Mouse (Mus musculus) heart, embryonic 16.5 days (tissue): Measurements from ENCODE around the gene Lypd8. TPM values are rescaled to one million over a fixed set of nuclear protein-coding genes. Genes with fewer than 3 reads are reported as not detected.

Source experiments
- ATAC-seq: fragments of 200-750 bp; cut with Nextera tagmentation; replicated peaks from 2 replicates; pipeline ENCODE4 v1.8.0; 2017; ENCODE audit warnings: moderate number of reproducible peaks; ENCODE audit not compliant: insufficient read depth, low FRiP score; ENCODE audit errors: extremely low read depth
- H3K27ac ChIP-seq: fragments of 300-500 bp; sonication (generic); 2 replicates; pipeline ENCODE4 v1.5.1; 2014; ENCODE audit warnings: mild to moderate bottlenecking, low read length, control low read depth, moderate library complexity
- H3K27me3 ChIP-seq: fragments of 300-500 bp; sonication (generic); 2 replicates; pipeline ENCODE4 v1.6.1; 2014; ENCODE audit warnings: low read length, mixed read lengths; ENCODE audit not compliant: control insufficient read depth, insufficient read depth
- H3K36me3 ChIP-seq: fragments of 300-500 bp; sonication (generic); 2 replicates; pipeline ENCODE4 v1.6.1; 2014; ENCODE audit not compliant: control insufficient read depth, insufficient read depth
- H3K4me1 ChIP-seq: fragments of 300-500 bp; sonication (generic); 2 replicates; pipeline ENCODE4 v1.6.1; 2014; ENCODE audit warnings: low read length, mixed read lengths; ENCODE audit not compliant: control insufficient read depth, insufficient read depth
- H3K4me2 ChIP-seq: fragments of 300-500 bp; sonication (generic); 2 replicates; pipeline ENCODE4 v1.6.1; 2014; ENCODE audit warnings: low read depth, mild to moderate bottlenecking, control low read depth, low read length
- H3K4me3 ChIP-seq: fragments of 300-500 bp; sonication (generic); 2 replicates; pipeline ENCODE4 v1.5.1; 2014; ENCODE audit warnings: mild to moderate bottlenecking, control low read depth, low read length
- H3K9ac ChIP-seq: fragments of 300-500 bp; sonication (generic); 2 replicates; pipeline ENCODE4 v1.6.1; 2014; ENCODE audit warnings: low read length, control low read depth
- H3K9me3 ChIP-seq: fragments of 300-500 bp; sonication (generic); replicated peaks from 2 replicates; pipeline ENCODE4 v1.6.1; 2016; ENCODE audit warnings: low read length; ENCODE audit not compliant: control insufficient read depth
- WGBS: fragments of 180-500 bp; shearing (Covaris S2); extraction: QIAGEN DNeasy Blood & Tissue Kit; methylation state at CpG from one replicate; pipeline ENCODE4 v1.1.7; 2014; 5-methylcytosine and 5-hydroxymethylcytosine counted together
- polyA plus RNA-seq: library from polyadenylated mRNA; unstranded; fragments of >200 nt; fragmentation: Nextera tagmentation; extraction: Ambion mirVana; gene quantifications from 2 replicates; pipeline ENCODE4 v1.2.1, GENCODE M21; 2015

Gene Lypd8
- polyA plus RNA-seq, result 1.4 TPM in 1 of 2 replicates, not detected in the other

GRCm38 (mm10) chr11:58378763-58379278 lies at the start of gene Lypd8:
Gene Lypd8 (plus strand): TSS chr11:58379043.
- Histone ChIP-seq H3K9ac (no peak within 1 kb of the TSS), H3K4me2 (no peak within 1 kb of the TSS), H3K27me3 (no peaks in the 10 kb centered on the region), H3K9me3 (no peaks in the 10 kb centered on the region), H3K4me1 (no peaks in the 10 kb centered on the region), H3K27ac (no peak within 1 kb of the TSS), H3K36me3 (no peaks in the 10 kb centered on the region), H3K4me3 (no peak within 1 kb of the TSS)
- WGBS, result 82% methylated on average over 3 of the region's 3 CpGs
- ATAC-seq, result no peak

GRCm38 (mm10) chr11:58329906-58330275 lies 49.0 kb upstream of the Lypd8 start:
- H3K27ac ChIP-seq, result peak overlapping the region; percentile 73

GRCm38 (mm10) chr11:58330276-58331148 lies 48.3 kb upstream of the Lypd8 start, which contains the start of the genes Zfp672 and Sh3bp5l:
Gene Zfp672 (minus strand): TSS chr11:58330339.
Gene Sh3bp5l (plus strand): TSS chr11:58330724.
- ATAC-seq, result peak; percentile 89
- peak within 1 kb of the TSS; percentile 97 for H3K4me2 ChIP-seq
- peak within 1 kb of the TSS; percentile 65 for H3K4me3 ChIP-seq
- peaks cover 4% of the 10 kb centered on the region for H3K9me3 ChIP-seq
- peaks cover 38% of the 10 kb centered on the region for H3K4me1 ChIP-seq
- peak within 1 kb of the TSS; percentile 83 for H3K9ac ChIP-seq
- peak within 1 kb of the TSS; percentile 77 for H3K27ac ChIP-seq
- WGBS, result under 1% methylated on average over 52 of the region's 52 CpGs
- peaks cover 15% of the 10 kb centered on the region for H3K36me3 ChIP-seq
- H3K27me3 ChIP-seq, result no peaks in the 10 kb centered on the region

More at GRCm38 (mm10) chr11:58329906-58330275, 49.0 kb upstream of the Lypd8 start:
- no peaks in the 10 kb centered on the region for H3K27me3 ChIP-seq
- peaks cover 4% of the 10 kb centered on the region for H3K9me3 ChIP-seq
- peak overlapping the region; percentile 97 for H3K4me2 ChIP-seq
- H3K4me3 ChIP-seq, result peak overlapping the region; percentile 65
- peaks cover 15% of the 10 kb centered on the region for H3K36me3 ChIP-seq
- peak overlapping the region; percentile 83 for H3K9ac ChIP-seq
- WGBS, result under 1% methylated on average over 21 of the region's 21 CpGs
- peaks cover 37% of the 10 kb centered on the region for H3K4me1 ChIP-seq
- peak; percentile 7; the same call in 1 of the 2 replicates for ATAC-seq

- H3K27ac ChIP-seq, result peak overlapping the region; percentile 77
- H3K36me3 ChIP-seq, result peaks cover 18% of the 10 kb centered on the region
- H3K4me1 ChIP-seq, result peaks cover 38% of the 10 kb centered on the region
- H3K27me3 ChIP-seq, result no peaks in the 10 kb centered on the region
- peaks cover 4% of the 10 kb centered on the region for H3K9me3 ChIP-seq
- no peak for ATAC-seq
- peak overlapping the region; percentile 65 for H3K4me3 ChIP-seq
- WGBS, result 11% methylated on average over 10 of the region's 10 CpGs
- H3K4me2 ChIP-seq, result peak overlapping the region; percentile 77
- peak overlapping the region; percentile 83 for H3K9ac ChIP-seq
These were observed 47.7 kb upstream of the Lypd8 start for GRCm38 (mm10) chr11:58331149-58331495.

- H3K9me3 ChIP-seq, result peaks cover 4% of the 10 kb centered on the region
- H3K4me3 ChIP-seq, result peak overlapping the region; percentile 65
- peaks cover 38% of the 10 kb centered on the region for H3K4me1 ChIP-seq
- H3K27ac ChIP-seq, result no peak overlapping the region
- peak overlapping the region; percentile 77 for H3K4me2 ChIP-seq
- H3K27me3 ChIP-seq, result no peaks in the 10 kb centered on the region
- no peak for ATAC-seq
- H3K36me3 ChIP-seq, result peaks cover 18% of the 10 kb centered on the region
- peak overlapping the region; percentile 83 for H3K9ac ChIP-seq
- 88% methylated on average over 6 of the region's 6 CpGs for WGBS
These were observed 47.3 kb upstream of the Lypd8 start for GRCm38 (mm10) chr11:58331546-58331945.

- Histone ChIP-seq H3K4me1 (peaks cover 30% of the 10 kb centered on the region), H3K4me3 (no peak overlapping the region), H3K36me3 (peaks cover 24% of the 10 kb centered on the region), H3K27ac (peak overlapping the region; percentile 48; the same call in 1 of the 2 replicates), H3K9ac (no peak overlapping the region), H3K4me2 (no peak overlapping the region), H3K27me3 (no peaks in the 10 kb centered on the region), H3K9me3 (no peaks in the 10 kb centered on the region)
- no peak; the same call in 1 of the 2 replicates for ATAC-seq
- 26% methylated on average over 3 of the region's 3 CpGs for WGBS
These were observed 44.1 kb upstream of the Lypd8 start for GRCm38 (mm10) chr11:58334746-58335145.

- 57% methylated on average over 4 of the region's 4 CpGs for WGBS
- Histone ChIP-seq H3K4me2 (no peak overlapping the region), H3K9me3 (no peaks in the 10 kb centered on the region)
These were observed 32.1 kb upstream of the Lypd8 start for GRCm38 (mm10) chr11:58346745-58347144.

GRCm38 (mm10) chr11:58350628-58351027 lies 28.2 kb upstream of the Lypd8 start:
- Histone ChIP-seq H3K27me3 (no peaks in the 10 kb centered on the region), H3K4me2 (no peak overlapping the region), H3K27ac (no peak overlapping the region), H3K4me3 (no peak overlapping the region), H3K9me3 (no peaks in the 10 kb centered on the region), H3K9ac (no peak overlapping the region), H3K36me3 (peaks cover 12% of the 10 kb centered on the region), H3K4me1 (peaks cover 2% of the 10 kb centered on the region; the same call in 1 of the 2 replicates)
- no peak for ATAC-seq
- WGBS, result 73% methylated on average over 4 of the region's 4 CpGs

More at GRCm38 (mm10) chr11:58346745-58347144, 32.1 kb upstream of the Lypd8 start:
- ATAC-seq, result peak; percentile 32; the same call in 1 of the 2 replicates
- H3K27ac ChIP-seq, result no peak overlapping the region
- no peak overlapping the region for H3K9ac ChIP-seq
- no peak overlapping the region for H3K4me3 ChIP-seq
- 0 out of 2 replicates have a peak, but pooled peaks cover 2% of the 10 kb centered on the region for H3K4me1 ChIP-seq
- peaks cover 18% of the 10 kb centered on the region for H3K36me3 ChIP-seq
- H3K27me3 ChIP-seq, result no peaks in the 10 kb centered on the region

- Histone ChIP-seq H3K36me3 (peaks cover 7% of the 10 kb centered on the region), H3K27ac (no peak overlapping the region), H3K4me1 (peaks cover 2% of the 10 kb centered on the region; the same call in 1 of the 2 replicates), H3K4me3 (no peak overlapping the region), H3K9me3 (no peaks in the 10 kb centered on the region), H3K27me3 (no peaks in the 10 kb centered on the region), H3K9ac (no peak overlapping the region), H3K4me2 (no peak overlapping the region)
- 82% methylated on average over 5 of the region's 5 CpGs for WGBS
- no peak for ATAC-seq
These were observed 27.7 kb upstream of the Lypd8 start for GRCm38 (mm10) chr11:58351179-58351578.
